22 mouse cellular contexts compared by ENCODE assay signal in genomic region chr5:146253644-146254043, GRCm38 (mm10). TPM values are rescaled to one million over a fixed set of nuclear protein-coding genes. Genes with fewer than 3 reads are reported as not detected.
A peak's percentile ranks its signal among the peaks of the same experiment; 100 is the strongest.
DNase-seq lines count a peak whose midpoint lies in the region; ATAC-seq and TF ChIP-seq lines count a peak whose summit lies in the region.
"Had no signal": no experiment of that assay in that cellular context is flagged by ENCODE, and none has a peak within 500 bp of the region (broad histone marks: within the 10 kb centered on the region; RNA-seq: fewer than 3 reads in every experiment).

No protein-coding gene starts in this region.

- peaks cover 4% of the 10 kb centered on the region; the same call in 1 of the 2 replicates for H3K4me1 ChIP-seq in cerebellum, adult 2 months (ENCODE audit: control insufficient read depth, insufficient read depth, low read length)
- H3K4me1 ChIP-seq: hindbrain, embryonic 10.5 days; hindbrain, embryonic 15.5 days; midbrain, embryonic 10.5 days; midbrain, embryonic 15.5 days had no signal

- no peaks in the 10 kb centered on the region for H3K27me3 ChIP-seq in cerebellum, adult 2 months (ENCODE audit: control insufficient read depth, insufficient read depth, low read length)
- H3K27me3 ChIP-seq: hindbrain, embryonic 15.5 days; kidney, embryonic 15.5 days; lung, embryonic 15.5 days; midbrain, embryonic 15.5 days had no signal

- H3K27ac ChIP-seq in cerebellum, adult 2 months (ENCODE audit: insufficient read depth, low read length), result no peak overlapping the region
- H3K27ac ChIP-seq: hindbrain, embryonic 10.5 days; hindbrain, embryonic 15.5 days; kidney, embryonic 15.5 days; lung, embryonic 15.5 days; midbrain, embryonic 10.5 days; midbrain, embryonic 15.5 days had no signal

- TF ChIP-seq CTCF in cerebellum, adult 2 months (IDR thresholded peaks at IDR 0.05; ENCODE audit: borderline replicate concordance, insufficient read depth, low read depth, low read length), result no peak

- ATAC-seq in frontal cortex, adult (ENCODE audit: low TSS enrichment), result peak; percentile 69
- ATAC-seq: forebrain, embryonic 16.5 days; inflammation-experienced regulatory T-cells, adult 6 months; midbrain, embryonic 15.5 days had no signal

- WGBS in cerebellum, adult 2 months, result 15% methylated on average over 5 of the region's 5 CpGs

- H3K4me3 ChIP-seq in cerebellum, adult 2 months (replicated peaks; ENCODE audit: insufficient read depth, low read depth, low read length), result no peak overlapping the region
- H3K4me3 ChIP-seq: erythroblast, embryonic 14.5 days; hindbrain, embryonic 10.5 days; hindbrain, embryonic 15.5 days; kidney, embryonic 15.5 days; lung, embryonic 15.5 days; midbrain, embryonic 10.5 days; midbrain, embryonic 15.5 days had no signal

- no peak for TF ChIP-seq POLR2A in cerebellum, adult 2 months (IDR thresholded peaks at IDR 0.05; ENCODE audit: borderline replicate concordance, insufficient read depth, low read length)

- DNase-seq in cerebellum, adult 2 months, result peak; percentile 52 to 59
- no peak for DNase-seq in cerebellum, adult 11 months
- DNase-seq in frontal cortex, postnatal 10 days (ENCODE audit: low spot score in 2 of 2), result no peak
- DNase-seq in layer of hippocampus, adult 18-20 months (ENCODE audit: low spot score in 2 of 2), result peak; percentile 8 to 20
- DNase-seq in layer of hippocampus, postnatal 14 days (ENCODE audit: low spot score in 2 of 2), result no peak
- DNase-seq in brain, adult 2 months (ENCODE audit: low read depth, low spot score), result peak; percentile 72
- DNase-seq: adrenal gland, postnatal 14 days; heart, postnatal 14 days; kidney, adult 11 months; liver; right cerebral cortex, postnatal 4 days; thymus, postnatal 4 days had no signal

RNA-seq across cellular contexts. Expression of gene Cdk8, which starts 22.6 kb away (rescaled TPM):
- 35.3 and 37.5 TPM in 2 replicates for polyA plus RNA-seq in cerebellum, adult 2 months (2012; rRNA removed)
- total RNA-seq in layer of hippocampus, adult 18-20 months (2021), result 10 to 100 TPM; 41.7 to 43.2 TPM
- 10 to 100 TPM; 42.0 to 47.0 TPM for total RNA-seq in layer of hippocampus, postnatal 14 days (2021)

RNA-seq across cellular contexts. Expression of gene Rnf6, which starts 32.3 kb away (rescaled TPM):
- 67.0 and 68.4 TPM in 2 replicates for polyA plus RNA-seq in cerebellum, adult 2 months (2012; rRNA removed)
- total RNA-seq in layer of hippocampus, adult 18-20 months (2021), result 10 to 100 TPM; 71.7 to 72.5 TPM
- total RNA-seq in layer of hippocampus, postnatal 14 days (2021), result 10 to 100 TPM; 52.8 to 52.9 TPM

Comparison
In these comparisons a context has a peak if more than half of its experiments do, and no peak if none do; other contexts are left out.
1. DNase-seq: peak in cerebellum, adult 2 months (2 of 2), layer of hippocampus, adult 18-20 months (2 of 2) and brain, adult 2 months (single experiment); none in cerebellum, adult 11 months (single experiment), frontal cortex, postnatal 10 days (0 of 2) and layer of hippocampus, postnatal 14 days (0 of 2).